ENCODE assay signal across 8 mouse cellular contexts in genomic region chr8:35919859-35920675, GRCm38 (mm10).
DNase-seq lines count a peak whose midpoint lies in the region; ATAC-seq and TF ChIP-seq lines count a peak whose summit lies in the region.
"Had no signal": no experiment of that assay in that cellular context is flagged by ENCODE, and none has a peak within 500 bp of the region (broad histone marks: within the 10 kb centered on the region; RNA-seq: fewer than 3 reads in every experiment).

No protein-coding gene starts in this region.

- DNase-seq in lung, adult 18-20 months, result no peak
- peak; percentile 56 for DNase-seq in embryo, embryonic 11 days
- no peak for DNase-seq in spleen, postnatal 4 days (ENCODE audit: low spot score in 2 of 2)
- DNase-seq in layer of hippocampus, postnatal 36 days, result no peak

- H3K4me3 ChIP-seq in lung, embryonic 15.5 days, result no peak overlapping the region
- no peak overlapping the region for H3K4me3 ChIP-seq in intestine, embryonic 15.5 days (replicated peaks)
- no peak overlapping the region for H3K4me3 ChIP-seq in myocyte
- H3K4me3 ChIP-seq: limb, embryonic 13.5 days had no signal

- no peaks in the 10 kb centered on the region for H3K79me2 ChIP-seq in myocyte (ENCODE audit: control insufficient read depth, insufficient read depth)

- H3K36me3 ChIP-seq in lung, embryonic 15.5 days, result no peaks in the 10 kb centered on the region
- no peaks in the 10 kb centered on the region for H3K36me3 ChIP-seq in intestine, embryonic 15.5 days
- no peaks in the 10 kb centered on the region for H3K36me3 ChIP-seq in myocyte (ENCODE audit: control insufficient read depth, insufficient read depth)
- H3K36me3 ChIP-seq: limb, embryonic 13.5 days had no signal

- H3K27ac ChIP-seq in lung, embryonic 15.5 days, result peak overlapping the region; percentile 20
- H3K27ac ChIP-seq in intestine, embryonic 15.5 days, result 0 out of 2 replicates have a peak overlapping the region, but pooled peaks have one; percentile 2
- H3K27ac ChIP-seq: limb, embryonic 13.5 days had no signal

- WGBS in lung, embryonic 15.5 days, result 19% methylated on average over 8 of the region's 8 CpGs
- WGBS in intestine, embryonic 15.5 days, result 34% methylated on average over 8 of the region's 8 CpGs

- no peak overlapping the region for H3ac ChIP-seq in myocyte (ENCODE audit: control insufficient read depth, insufficient read length)

- H3K4me1 ChIP-seq in lung, embryonic 15.5 days, result peaks cover 19% of the 10 kb centered on the region
- no peaks in the 10 kb centered on the region; the same call in 1 of the 2 replicates for H3K4me1 ChIP-seq in intestine, embryonic 15.5 days (replicated peaks)

- no peaks in the 10 kb centered on the region for H3K9me3 ChIP-seq in lung, embryonic 15.5 days
- H3K9me3 ChIP-seq in intestine, embryonic 15.5 days, result no peaks in the 10 kb centered on the region
- H3K9me3 ChIP-seq: limb, embryonic 13.5 days had no signal

- H3K4me2 ChIP-seq in lung, embryonic 15.5 days, result no peak overlapping the region
- no peak overlapping the region for H3K4me2 ChIP-seq in intestine, embryonic 15.5 days (replicated peaks)
- H3K4me2 ChIP-seq in myocyte (ENCODE audit: low read depth), result peak overlapping the region; percentile 38
- H3K4me2 ChIP-seq: limb, embryonic 13.5 days had no signal

- no peaks in the 10 kb centered on the region for H3K27me3 ChIP-seq in lung, embryonic 15.5 days
- H3K27me3 ChIP-seq in intestine, embryonic 15.5 days (replicated peaks), result no peaks in the 10 kb centered on the region
- H3K27me3 ChIP-seq in myocyte (ENCODE audit: control insufficient read depth, insufficient read depth, insufficient read length), result no peaks in the 10 kb centered on the region
- H3K27me3 ChIP-seq: limb, embryonic 13.5 days had no signal

- no peak overlapping the region for H3K9ac ChIP-seq in lung, embryonic 15.5 days
- H3K9ac ChIP-seq in intestine, embryonic 15.5 days, result no peak overlapping the region
- H3K9ac ChIP-seq: limb, embryonic 13.5 days had no signal

- 0 out of 2 replicates have a peak, but pooled peaks have one; percentile 43 for ATAC-seq in lung, embryonic 15.5 days (ENCODE audit: borderline replicate concordance, extremely low read depth, low FRiP score, low TSS enrichment)
- ATAC-seq in intestine, embryonic 15.5 days, result peak; percentile 50; the same call in 1 of the 2 replicates

- no peak for TF ChIP-seq POLR2A in myocyte (IDR thresholded peaks at IDR 0.05; ENCODE audit: insufficient read length, low read depth)

TF ChIP-seq in myocyte, 11 proteins besides CTCF, POLR2A, EP300 and RAD21:
- TF ChIP-seq CEBPB (IDR thresholded peaks at IDR 0.05; ENCODE audit: insufficient read depth, poor library complexity, severe bottlenecking) (peak; percentile 72; the same call in 1 of the 2 replicates), TCF3 (IDR thresholded peaks at IDR 0.05; ENCODE audit: insufficient read length, low read depth) (no peak)
